Mouse (Mus musculus): ENCODE results near the gene Klhl20.
A peak's percentile ranks its signal among the peaks of the same experiment; 100 is the strongest.
"Not testable (repeated sequence)": the region's sequence is repeated elsewhere in the genome, so short reads cannot be mapped to it uniquely, and the experiment has no call there.

The Klhl20 gene

GRCm38 (mm10) chr1:161130726-161131664 is at the start of gene Klhl20:
TSS of gene Klhl20 (minus strand) at chr1:161131511.
- peak; percentile 96 to 99 for DNase-seq (ENCODE audit: low spot score in 2 of 2)

GRCm38 (mm10) chr1:161180674-161181073 is 49.4 kb upstream of the Klhl20 start:
- DNase-seq (ENCODE audit: low spot score in 2 of 2): peak; percentile 50 to 58

GRCm38 (mm10) chr1:161170651-161171050 is 39.3 kb upstream of the Klhl20 start:
- DNase-seq (ENCODE audit: low spot score in 2 of 2): peak; percentile 66 to 74

- DNase-seq (ENCODE audit: low spot score in 2 of 2): no peak
Measured at GRCm38 (mm10) chr1:161160266-161160665, 29.0 kb upstream of the Klhl20 start.

- no peak for DNase-seq (ENCODE audit: low spot score in 2 of 2)
Measured at GRCm38 (mm10) chr1:161159214-161159613, 27.9 kb upstream of the Klhl20 start, which contains the start of gene Tex50. TSS of gene Tex50 (minus strand) at chr1:161159314.

- no peak for DNase-seq (ENCODE audit: low spot score in 2 of 2)
Measured at GRCm38 (mm10) chr1:161156546-161156945, 25.2 kb upstream of the Klhl20 start.

GRCm38 (mm10) chr1:161151098-161151497 is 19.8 kb upstream of the Klhl20 start:
- DNase-seq (ENCODE audit: low spot score in 2 of 2): no peak

- DNase-seq (ENCODE audit: low spot score in 2 of 2): no peak
Measured at GRCm38 (mm10) chr1:161147888-161148287, 16.6 kb upstream of the Klhl20 start.

- DNase-seq (ENCODE audit: low spot score in 2 of 2): not testable (repeated sequence)
Measured at GRCm38 (mm10) chr1:161145611-161146010, 14.3 kb upstream of the Klhl20 start.

GRCm38 (mm10) chr1:161143216-161143615 is 11.9 kb upstream of the Klhl20 start:
- peak; percentile 13 to 15 for DNase-seq (ENCODE audit: low spot score in 2 of 2)

GRCm38 (mm10) chr1:161142531-161143159 is 11.3 kb upstream of the Klhl20 start, which contains the start of gene Ankrd45:
TSS of gene Ankrd45 (plus strand) at chr1:161142691.
- peak; percentile 72 to 78 for DNase-seq (ENCODE audit: low spot score in 2 of 2)

- DNase-seq (ENCODE audit: low spot score in 2 of 2): no peak
Measured at GRCm38 (mm10) chr1:161140026-161140762, 8.9 kb upstream of the Klhl20 start.

- no peak for DNase-seq (ENCODE audit: low spot score in 2 of 2)
Measured at GRCm38 (mm10) chr1:161139496-161139895, 8.2 kb upstream of the Klhl20 start.

- DNase-seq (ENCODE audit: low spot score in 2 of 2): no peak
Measured at GRCm38 (mm10) chr1:161126461-161126860, 4.8 kb downstream of the Klhl20 start.

GRCm38 (mm10) chr1:161122661-161123418 is 8.5 kb downstream of the Klhl20 start:
- DNase-seq (ENCODE audit: low spot score in 2 of 2): no peak

GRCm38 (mm10) chr1:161114591-161114990 is 16.7 kb downstream of the Klhl20 start:
- no peak for DNase-seq (ENCODE audit: low spot score in 2 of 2)

GRCm38 (mm10) chr1:161109216-161109615 is 22.1 kb downstream of the Klhl20 start:
- no peak for DNase-seq (ENCODE audit: low spot score in 2 of 2)

GRCm38 (mm10) chr1:161103842-161104241 is 27.5 kb downstream of the Klhl20 start:
- DNase-seq (ENCODE audit: low spot score in 2 of 2): no peak

GRCm38 (mm10) chr1:161099721-161100405 is 31.4 kb downstream of the Klhl20 start:
- no peak for DNase-seq (ENCODE audit: low spot score in 2 of 2)

GRCm38 (mm10) chr1:161077243-161077642 is 54.1 kb downstream of the Klhl20 start:
- DNase-seq (ENCODE audit: low spot score in 2 of 2): no peak

GRCm38 (mm10) chr1:161076238-161076637 is 55.1 kb downstream of the Klhl20 start:
- no peak for DNase-seq (ENCODE audit: low spot score in 2 of 2)
